Mouse (Mus musculus) lung, adult 2 months (tissue): ENCODE measurements around the gene Smim22. TPM values are rescaled to one million over a fixed set of nuclear protein-coding genes. Genes with fewer than 3 reads are reported as not detected.

ENCODE experiments used
- DNase-seq: peaks from one replicate; pipeline ENCODE4 v3.0.0; 2022
- H3K4me1 ChIP-seq: fragments of 200-500 bp; 2 replicates; pipeline ENCODE4 v1.6.1; 2011; ENCODE audit warnings: low read length; ENCODE audit not compliant: control insufficient read depth, insufficient read depth
- H3K4me3 ChIP-seq: fragments of 200-500 bp; replicated peaks from 2 replicates; pipeline ENCODE3; 2011; ENCODE audit warnings: low read depth, mild to moderate bottlenecking, control low read depth, low read length; ENCODE audit errors: extremely low read depth
- CTCF ChIP-seq: fragments of 200-500 bp; IDR thresholded peaks from 2 replicates; pipeline ENCODE4 v1.5.1; 2011; ENCODE audit warnings: mild to moderate bottlenecking, low read length, control low read depth; ENCODE audit not compliant: insufficient read depth
- POLR2A ChIP-seq: fragments of 200-500 bp; IDR thresholded peaks from 2 replicates; pipeline ENCODE4 v1.6.1; 2011; ENCODE audit warnings: low read depth, mild to moderate bottlenecking, control low read depth, low read length, borderline replicate concordance; ENCODE audit errors: extremely low read depth
- WGBS: fragments of 180-500 bp; shearing (Covaris S2); methylation state at CpG from one replicate; pipeline ENCODE4 v1.1.7; 2018; 5-methylcytosine and 5-hydroxymethylcytosine counted together
- polyA plus RNA-seq: library from polyadenylated mRNA; depleted of rRNA; stranded (reverse); fragments of >200 nt; gene quantifications from 2 replicates; pipeline ENCODE4 v1.2.3, GENCODE M21; 2012; rRNA removed

Smim22 gene
- 73.2 and 81.3 TPM in 2 replicates for polyA plus RNA-seq

DNA sequence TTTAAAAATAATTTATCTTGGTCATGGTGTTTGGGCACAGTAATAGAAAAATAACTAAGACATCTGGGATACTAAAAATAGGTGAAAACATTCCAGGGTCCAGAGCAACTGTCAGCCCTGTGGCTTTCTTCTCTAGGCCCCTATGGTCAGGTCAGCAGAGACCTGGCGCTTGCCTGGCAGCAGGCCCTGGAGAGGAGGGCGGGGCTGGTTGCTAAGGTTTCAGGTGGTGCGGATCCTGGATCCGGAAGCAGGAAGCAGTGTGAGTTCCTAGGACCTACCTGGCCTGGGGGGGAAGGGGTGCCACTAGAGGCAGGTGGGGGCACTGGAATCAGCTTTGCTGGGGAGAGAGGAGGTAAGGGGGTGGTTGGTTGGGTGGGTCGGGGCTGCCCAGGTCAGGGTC, at the start of gene Smim22:
Smim22 (plus strand) TSS at position 222 of the 400 bp plus-strand sequence.
- WGBS, result 52% methylated on average over 5 of the region's 5 CpGs
- Histone ChIP-seq H3K4me3 (peak within 1 kb of the TSS; percentile 27), H3K4me1 (peaks cover 2% of the 10 kb centered on the region; the same call in 1 of the 2 replicates)
- TF ChIP-seq POLR2A, result peak; percentile 22; the same call in 1 of the 2 replicates
- no peak for TF ChIP-seq CTCF
- DNase-seq, result peak; percentile 77

- no peak for DNase-seq
- peaks cover 5% of the 10 kb centered on the region; the same call in 1 of the 2 replicates for H3K4me1 ChIP-seq
- WGBS, result 84% methylated on average over 3 of the region's 3 CpGs
- no peak overlapping the region for H3K4me3 ChIP-seq
- TF ChIP-seq CTCF, result no peak
- TF ChIP-seq POLR2A, result no peak
Observed at GRCm38 (mm10) chr16:4957446-4957845, 49.6 kb upstream of the Smim22 start.

- Histone ChIP-seq H3K4me1 (peaks cover 7% of the 10 kb centered on the region; the same call in 1 of the 2 replicates), H3K4me3 (no peak overlapping the region)
- WGBS, result 82% methylated on average over 8 of the region's 8 CpGs
- no peak for DNase-seq
- no peak for TF ChIP-seq POLR2A
- TF ChIP-seq CTCF, result no peak
Observed at GRCm38 (mm10) chr16:4960260-4960659, 46.8 kb upstream of the Smim22 start.

DNA sequence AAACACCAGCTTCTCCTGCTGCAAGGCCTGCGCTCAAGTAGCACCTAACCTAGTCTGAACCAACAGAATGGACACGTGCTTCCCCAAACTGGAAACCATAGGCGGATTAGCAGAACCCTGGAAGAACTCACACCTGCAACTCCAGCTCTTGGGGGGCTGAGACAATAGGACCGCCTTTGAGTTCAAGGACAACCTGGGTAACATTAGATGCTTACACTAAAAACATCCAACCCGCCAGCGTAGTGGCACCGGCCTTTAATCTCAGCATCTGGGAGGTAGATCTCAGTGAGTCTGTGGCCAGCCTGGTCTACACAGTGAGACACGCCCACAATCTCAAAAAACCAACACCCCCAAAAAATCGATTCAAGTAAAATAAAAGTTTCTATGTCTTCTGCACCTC, 43.7 kb upstream of the Smim22 start:
- peak overlapping the region; percentile 37 for H3K4me3 ChIP-seq
- TF ChIP-seq POLR2A (no peak), CTCF (no peak)
- whole genome bisulfite sequencing, result 30% methylated on average over 9 of the region's 9 CpGs
- peaks cover 8% of the 10 kb centered on the region; the same call in 1 of the 2 replicates for H3K4me1 ChIP-seq
- DNase-seq, result no peak

GRCm38 (mm10) chr16:4963797-4964709, 43.0 kb upstream of the Smim22 start, which contains the start of gene Anks3:
Gene Anks3 (minus strand): TSS chr16:4964205.
- peak; percentile 94 for DNase-seq
- Histone ChIP-seq H3K4me3 (peak within 1 kb of the TSS; percentile 90), H3K4me1 (peaks cover 9% of the 10 kb centered on the region)
- under 1% methylated on average over 76 of the region's 76 CpGs for WGBS
- TF ChIP-seq CTCF (no peak), POLR2A (peak; percentile 67)

DNA sequence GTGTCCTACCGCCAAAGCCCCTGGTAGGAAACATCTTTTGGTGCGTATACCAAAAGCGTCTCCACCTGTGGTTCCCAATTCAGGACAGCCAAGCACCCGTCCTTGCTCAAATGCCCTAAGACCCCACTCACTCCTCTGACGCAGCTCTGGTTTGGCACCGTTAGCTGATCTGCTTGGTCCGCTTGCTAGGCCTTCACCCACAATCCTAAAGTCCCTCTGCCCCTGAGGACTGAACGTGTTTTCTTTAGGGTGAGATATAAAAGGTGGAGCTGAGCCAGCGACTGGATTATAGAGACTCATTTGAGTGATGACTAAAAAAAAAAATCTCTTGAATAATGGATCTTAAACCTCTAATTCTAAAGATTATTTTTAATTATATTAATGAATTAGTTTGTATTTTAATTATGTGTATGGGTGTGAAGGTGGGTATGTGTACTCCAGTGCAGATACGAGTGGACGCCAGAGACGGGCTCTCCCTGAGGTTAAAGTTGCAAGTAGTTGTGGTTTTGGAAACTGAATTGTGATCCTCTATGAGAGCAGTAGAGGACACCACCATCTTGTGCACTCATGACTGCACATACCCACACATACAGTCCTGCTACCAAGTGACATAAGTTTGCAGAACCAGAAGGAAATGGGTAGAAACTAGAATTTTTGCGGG, 42.2 kb upstream of the Smim22 start:
- DNase-seq, result no peak
- H3K4me1 ChIP-seq, result peaks cover 11% of the 10 kb centered on the region
- peak overlapping the region; percentile 90 for H3K4me3 ChIP-seq
- no peak for TF ChIP-seq POLR2A
- TF ChIP-seq CTCF, result no peak
- 14% methylated on average over 13 of the region's 13 CpGs for WGBS

DNA sequence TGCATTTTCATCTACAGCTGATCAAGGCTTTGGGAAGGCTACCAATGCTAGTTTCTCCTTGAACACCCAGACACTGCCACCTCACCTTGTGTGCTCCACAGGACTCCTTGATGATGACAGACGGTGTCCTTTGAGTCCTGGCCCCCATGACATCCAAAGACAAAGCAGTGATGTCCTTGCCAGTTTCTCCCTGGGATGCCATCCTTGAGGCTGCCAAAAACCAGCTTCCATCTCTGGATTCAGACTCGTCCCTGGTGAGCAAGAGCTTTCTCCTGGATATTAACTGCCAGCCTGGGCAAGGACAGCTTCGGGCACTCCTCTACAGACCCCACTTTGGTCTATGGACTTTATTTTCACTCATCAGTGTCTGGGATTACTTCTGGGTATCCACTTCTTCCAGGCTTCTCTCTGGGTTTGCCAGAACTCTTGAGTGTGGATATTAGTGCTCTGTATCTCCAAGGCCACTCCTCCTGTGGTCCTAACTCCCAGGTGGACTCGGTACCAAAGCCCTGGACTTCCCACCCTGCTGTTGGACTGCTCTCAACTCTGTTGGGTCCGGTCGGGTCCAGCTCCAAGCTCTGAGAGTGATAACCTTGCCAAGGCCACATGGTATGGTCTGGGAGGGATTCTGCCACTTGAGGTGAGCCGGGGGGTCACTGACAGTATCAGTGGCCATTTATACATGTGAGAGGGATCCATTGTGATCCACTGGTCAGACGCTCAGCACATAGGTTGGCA, 41.5 kb upstream of the Smim22 start:
- no peak for DNase-seq
- Histone ChIP-seq H3K4me3 (no peak overlapping the region), H3K4me1 (peaks cover 11% of the 10 kb centered on the region)
- TF ChIP-seq CTCF, result no peak
- TF ChIP-seq POLR2A, result no peak
- WGBS, result 88% methylated on average over 8 of the region's 8 CpGs

DNA sequence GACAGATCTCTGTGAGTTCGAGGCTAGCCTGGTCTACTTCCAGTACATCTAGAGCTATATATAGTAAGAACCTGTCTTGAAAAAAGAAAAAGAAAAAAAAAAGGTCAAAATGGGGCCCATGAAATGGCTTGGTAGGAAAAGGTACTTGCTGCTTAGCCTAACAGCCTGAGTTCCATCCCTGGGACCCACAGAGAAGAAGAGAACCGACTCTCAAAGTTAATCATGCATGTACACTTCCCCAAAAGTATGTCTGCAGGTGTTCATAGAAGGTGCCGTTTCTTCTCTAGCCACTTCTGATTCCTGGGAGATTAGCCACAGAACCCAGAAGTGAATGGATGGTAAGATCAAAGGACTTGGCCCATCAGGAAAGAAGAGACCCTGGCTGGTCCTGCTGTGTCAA, 38.7 kb upstream of the Smim22 start:
- TF ChIP-seq CTCF (no peak), POLR2A (no peak)
- WGBS, result 77% methylated on average over 3 of the region's 3 CpGs

DNA sequence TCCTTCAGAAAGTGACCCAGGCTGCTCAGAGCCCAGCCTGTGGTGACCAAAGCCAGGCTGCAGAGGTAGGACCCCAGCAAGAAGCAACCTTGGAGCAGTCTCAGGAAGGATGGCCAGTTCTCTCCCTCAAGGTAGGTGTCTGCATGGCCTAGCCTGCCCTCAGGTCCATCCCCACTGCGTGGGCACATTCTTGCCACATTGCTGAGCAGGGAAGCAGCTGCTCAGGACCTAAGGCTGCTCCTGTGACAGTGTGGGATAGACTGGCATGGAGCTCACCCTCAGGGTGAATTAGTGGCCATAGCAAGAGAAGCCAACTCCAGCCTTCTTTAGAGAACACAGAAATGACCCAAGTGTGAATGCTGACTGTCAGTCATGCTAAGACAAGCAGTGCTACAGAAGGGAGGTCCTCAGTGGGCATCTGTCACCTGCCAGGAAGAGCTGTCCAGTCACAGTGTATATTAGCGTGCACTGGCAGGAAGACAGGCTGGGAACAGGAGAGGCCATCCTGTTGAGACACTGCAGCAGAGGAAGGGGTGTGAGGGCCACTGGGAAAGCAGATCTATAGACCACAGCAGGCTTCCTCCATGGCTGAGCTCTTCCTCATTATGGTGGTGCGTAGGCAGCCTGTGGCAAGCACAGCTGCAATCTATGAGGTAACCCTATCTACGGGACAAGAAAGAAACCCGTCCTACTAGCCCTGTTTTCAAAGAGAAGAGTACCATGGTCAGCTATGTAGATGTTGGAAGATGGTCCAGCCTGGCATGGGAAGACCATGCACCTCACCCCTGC, 37.8 kb upstream of the Smim22 start:
- DNase-seq, result no peak
- TF ChIP-seq CTCF (no peak), POLR2A (no peak)
- 61% methylated on average over 5 of the region's 5 CpGs for WGBS
- H3K4me1 ChIP-seq, result peaks cover 16% of the 10 kb centered on the region
- no peak overlapping the region for H3K4me3 ChIP-seq

More for the DNA sequence above, 38.7 kb upstream of the Smim22 start:
- no peak for DNase-seq
- no peak overlapping the region for H3K4me3 ChIP-seq
- peaks cover 16% of the 10 kb centered on the region for H3K4me1 ChIP-seq
